Mouse (Mus musculus): ENCODE measurements around the gene Xlr3a.
"Not testable (repeated sequence)": the region's sequence is repeated elsewhere in the genome, so short reads cannot be mapped to it uniquely, and the experiment has no call there.

Xlr3a gene

DNA sequence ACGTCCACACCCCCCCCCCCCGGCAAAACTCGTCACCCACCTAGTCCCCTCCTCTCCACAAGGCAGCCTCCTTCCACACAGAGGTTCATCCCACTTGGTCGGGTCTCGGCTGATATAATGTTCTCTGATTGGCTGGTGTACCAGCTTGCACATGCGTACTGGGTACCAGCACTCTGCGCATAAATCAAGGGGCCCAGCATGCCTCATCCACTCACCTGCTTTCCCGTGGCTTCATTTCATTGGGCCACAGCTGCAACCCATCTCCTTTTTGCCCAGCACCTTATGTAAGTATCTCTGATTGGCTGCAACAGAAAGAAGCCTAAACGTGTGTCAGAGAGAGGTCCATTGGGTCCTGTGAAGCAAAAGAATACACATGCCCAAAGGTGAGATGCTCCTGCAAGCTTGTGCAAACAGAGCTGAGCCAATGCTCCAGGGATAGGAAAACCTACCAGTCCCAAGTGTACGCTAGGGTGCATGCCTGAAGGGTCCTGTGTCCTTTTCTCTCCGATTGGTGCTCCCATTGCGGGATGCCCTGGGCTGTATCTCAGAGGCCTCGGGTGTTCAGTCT is at the start of gene Xlr3a:
Gene Xlr3a, minus strand, starts transcription at position 155 of the 568 bp plus-strand sequence.
- DNase-seq (ENCODE audit: low spot score) = peak; percentile 1

DNA sequence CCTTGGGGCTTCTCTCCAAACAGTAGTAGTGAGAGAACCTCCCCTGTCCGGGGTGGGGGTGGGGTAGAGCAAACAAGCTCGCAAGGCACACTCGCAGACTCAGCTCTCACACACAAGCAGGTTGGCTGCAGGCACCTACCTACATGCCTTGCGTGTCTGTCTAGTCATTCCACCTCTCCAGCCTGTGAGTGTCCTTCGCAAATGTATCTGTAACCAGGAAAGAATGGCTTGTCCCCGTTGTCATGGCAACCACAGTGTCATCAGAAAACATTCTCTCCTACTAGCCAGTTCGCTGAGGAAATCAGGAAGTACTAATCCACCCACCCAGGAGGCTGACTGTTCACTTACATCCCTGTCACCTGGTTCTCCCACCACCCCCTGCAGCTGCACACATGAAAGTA is 46.3 kb upstream of the Xlr3a start:
- DNase-seq (ENCODE audit: low spot score) = not testable (repeated sequence)

DNA sequence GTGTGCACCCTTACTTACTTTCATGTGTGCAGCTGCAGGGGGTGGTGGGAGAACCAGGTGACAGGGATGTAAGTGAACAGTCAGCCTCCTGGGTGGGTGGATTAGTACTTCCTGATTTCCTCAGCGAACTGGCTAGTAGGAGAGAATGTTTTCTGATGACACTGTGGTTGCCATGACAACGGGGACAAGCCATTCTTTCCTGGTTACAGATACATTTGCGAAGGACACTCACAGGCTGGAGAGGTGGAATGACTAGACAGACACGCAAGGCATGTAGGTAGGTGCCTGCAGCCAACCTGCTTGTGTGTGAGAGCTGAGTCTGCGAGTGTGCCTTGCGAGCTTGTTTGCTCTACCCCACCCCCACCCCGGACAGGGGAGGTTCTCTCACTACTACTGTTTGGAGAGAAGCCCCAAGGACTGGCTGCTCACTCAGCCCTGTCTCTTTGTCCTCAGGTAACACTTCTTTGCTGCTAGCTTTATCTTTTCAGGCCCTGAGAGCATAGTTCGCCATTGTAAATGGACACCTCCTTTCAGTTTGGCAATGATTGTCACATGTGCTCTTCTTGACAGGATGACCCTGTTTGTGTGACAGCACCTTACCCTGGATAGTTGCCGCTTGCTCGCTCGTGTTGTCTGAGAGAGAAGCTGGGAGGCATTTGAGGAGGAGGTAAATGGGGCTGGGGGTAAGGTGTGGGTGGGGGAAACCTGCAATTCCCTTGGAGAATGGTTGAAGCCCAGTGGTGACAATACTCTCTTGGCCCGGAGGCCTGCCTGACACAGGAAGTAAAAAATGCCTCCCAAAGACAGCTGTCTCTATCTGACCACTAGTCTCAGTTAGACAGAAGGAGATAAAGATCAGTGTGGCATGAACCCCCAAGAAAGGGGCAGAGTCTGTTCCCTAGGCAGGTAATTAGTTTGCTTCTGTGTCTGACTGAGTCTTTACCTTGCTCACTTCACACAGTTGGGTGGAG is 26.2 kb upstream of the Xlr3a start:
- not testable (repeated sequence) for DNase-seq (ENCODE audit: low spot score)

DNA sequence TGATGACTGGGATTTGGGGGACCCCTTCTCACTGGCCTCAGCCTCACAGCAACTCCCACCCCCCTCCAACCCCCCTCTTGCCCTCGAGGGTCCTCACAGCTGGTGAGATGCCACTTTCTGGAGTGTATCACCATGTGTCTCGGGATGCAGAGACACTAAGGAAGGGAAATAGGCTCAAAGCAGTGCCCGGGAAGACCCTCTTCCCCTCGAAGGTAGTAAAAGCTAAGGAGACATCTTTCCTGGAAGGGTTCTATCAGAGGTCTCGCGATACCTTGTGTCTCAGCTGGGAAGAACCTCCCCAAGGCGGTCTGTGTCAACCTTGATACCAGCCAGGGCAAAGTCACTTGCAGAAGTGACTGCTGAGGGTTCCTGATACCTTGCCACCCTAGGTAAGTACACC is 19.9 kb upstream of the Xlr3a start, which contains the start of gene Gm14685:
Gene Gm14685, plus strand, starts transcription at position 301 of the 400 bp plus-strand sequence.
- DNase-seq (ENCODE audit: low spot score) = not testable (repeated sequence)

DNA sequence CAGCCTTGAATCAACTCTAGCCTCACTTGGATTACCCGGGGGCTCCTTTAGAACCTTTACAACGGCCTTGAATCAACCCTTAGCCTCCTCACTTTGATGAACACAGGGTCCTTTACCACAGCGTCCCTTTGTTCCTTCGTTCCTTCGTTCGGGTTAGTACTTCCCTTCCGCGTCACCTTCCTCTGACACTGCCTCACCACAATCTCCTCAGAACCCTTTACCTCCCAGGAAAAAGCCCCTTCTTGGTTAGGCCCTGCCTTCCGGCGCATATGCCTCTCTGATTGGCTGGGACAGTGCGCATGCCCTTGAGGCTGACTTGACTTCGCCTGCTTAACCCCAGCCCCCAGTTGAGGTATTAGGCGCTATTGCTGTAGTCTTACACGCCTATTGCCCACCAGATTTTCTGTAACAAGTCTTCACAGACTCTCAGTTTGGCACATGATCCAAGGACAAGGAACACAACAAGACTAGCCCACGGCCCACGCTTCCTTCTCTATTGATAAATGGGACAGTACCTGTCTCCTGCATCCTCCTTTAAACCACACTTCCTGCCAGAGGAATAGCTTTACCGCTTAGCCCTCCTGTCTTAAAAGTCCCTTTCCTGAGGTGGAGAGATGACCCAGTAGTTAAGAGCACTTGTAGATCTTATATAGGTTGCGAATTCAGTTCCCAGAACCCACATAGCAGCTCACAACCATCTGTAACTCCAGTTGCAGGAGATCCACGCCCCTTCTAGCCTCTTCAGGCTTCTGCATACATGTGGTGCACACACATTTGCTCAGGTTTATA is 14.4 kb downstream of the Xlr3a start, which contains the start of gene Xlr4a:
Gene Xlr4a, minus strand, starts transcription at position 212 of the 789 bp plus-strand sequence.
- not testable (repeated sequence) for DNase-seq (ENCODE audit: low spot score)

DNA sequence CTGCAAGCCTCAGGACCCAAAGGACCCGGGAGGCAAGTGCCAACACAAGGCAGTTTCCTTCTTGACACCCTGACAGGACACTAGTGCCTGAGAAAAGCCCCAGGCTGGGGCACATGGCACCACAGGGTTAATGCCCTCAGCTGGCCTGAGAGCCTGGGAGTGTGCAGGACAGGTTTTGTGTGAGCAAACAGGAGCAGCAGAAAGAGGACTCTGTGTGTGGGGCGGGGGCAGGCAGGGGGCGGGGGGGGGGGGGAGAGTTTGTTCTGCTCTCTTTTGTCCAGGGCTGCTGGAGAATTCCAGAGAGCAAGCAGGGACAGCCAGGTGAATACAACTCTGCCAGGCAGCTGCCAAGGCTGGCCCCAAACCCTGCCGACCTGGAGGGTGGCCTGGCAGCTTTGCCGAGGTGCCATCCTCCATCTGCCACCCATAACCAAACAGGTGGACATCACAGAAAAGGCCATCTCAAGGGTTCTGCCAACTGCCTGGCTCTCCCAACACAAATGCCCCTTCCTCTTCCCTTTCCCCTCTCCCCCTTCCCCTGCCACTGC is 30.1 kb downstream of the Xlr3a start:
- DNase-seq (ENCODE audit: low spot score) = not testable (repeated sequence)

DNA sequence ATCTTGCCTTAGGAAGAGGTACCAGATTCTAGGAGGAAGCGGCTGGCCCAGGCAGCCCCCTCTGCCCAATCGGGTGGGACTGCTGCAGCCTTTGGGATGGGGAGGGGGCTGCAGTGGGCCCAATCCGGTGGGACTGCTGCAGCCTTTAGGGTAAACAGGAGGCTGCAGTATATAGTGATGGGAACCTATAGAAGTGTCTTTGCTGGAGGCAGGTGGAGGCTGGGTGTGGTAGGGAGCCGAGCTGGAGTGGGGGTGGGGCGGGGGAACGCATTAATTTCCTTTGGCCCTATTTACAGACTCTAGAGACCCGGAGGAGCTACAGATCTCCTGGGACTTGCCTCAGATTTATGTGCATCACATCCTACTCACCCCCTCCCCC is 32.5 kb downstream of the Xlr3a start, which contains the start of gene Pnma3:
Gene Pnma3, plus strand, starts transcription at position 373 of the 379 bp plus-strand sequence.
- DNase-seq (ENCODE audit: low spot score) = no peak

DNA sequence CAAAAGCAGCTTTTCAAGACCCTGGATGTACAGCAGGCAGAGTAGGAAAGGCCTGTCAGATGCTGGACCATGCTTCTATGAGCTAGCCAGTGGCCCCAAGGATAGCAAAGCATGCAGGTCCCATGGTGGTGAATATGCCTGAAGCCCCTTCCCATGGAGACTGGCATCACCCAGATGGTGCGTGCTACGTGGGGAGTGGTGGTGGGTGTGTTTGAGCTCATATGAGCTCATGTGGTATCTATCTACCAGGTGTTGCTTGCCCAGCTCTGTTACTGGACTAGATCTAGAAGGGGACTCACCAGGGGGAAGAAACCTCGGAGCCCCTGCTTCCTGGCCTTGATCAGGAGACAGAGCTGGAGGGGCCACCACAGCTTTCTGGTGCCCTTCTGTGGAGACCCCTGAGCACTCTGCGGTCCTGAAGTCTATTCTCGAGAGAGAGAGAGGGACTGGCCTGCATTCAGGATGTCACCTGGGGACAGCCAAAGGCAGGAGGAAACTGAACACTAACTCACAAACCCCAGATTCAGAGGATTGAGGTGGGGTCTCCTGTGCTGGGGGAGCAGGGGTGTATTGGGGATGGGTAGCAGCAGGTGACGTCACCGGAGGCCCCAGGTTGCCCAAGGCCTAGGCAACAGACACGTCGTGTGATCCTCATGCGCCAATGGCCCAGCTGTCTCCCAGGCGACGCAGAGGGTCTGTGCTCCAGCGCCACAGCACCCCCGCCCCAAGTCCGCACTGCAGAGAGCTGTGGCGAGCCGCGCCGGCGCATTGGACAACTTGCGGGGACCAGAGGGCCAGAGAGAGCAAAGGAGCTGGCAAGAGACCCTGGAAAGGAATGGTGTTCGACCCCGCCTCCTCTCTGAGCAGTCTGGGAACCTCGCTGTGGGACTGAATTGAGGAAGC is 33.1 kb downstream of the Xlr3a start:
- DNase-seq (ENCODE audit: low spot score) = no peak

DNA sequence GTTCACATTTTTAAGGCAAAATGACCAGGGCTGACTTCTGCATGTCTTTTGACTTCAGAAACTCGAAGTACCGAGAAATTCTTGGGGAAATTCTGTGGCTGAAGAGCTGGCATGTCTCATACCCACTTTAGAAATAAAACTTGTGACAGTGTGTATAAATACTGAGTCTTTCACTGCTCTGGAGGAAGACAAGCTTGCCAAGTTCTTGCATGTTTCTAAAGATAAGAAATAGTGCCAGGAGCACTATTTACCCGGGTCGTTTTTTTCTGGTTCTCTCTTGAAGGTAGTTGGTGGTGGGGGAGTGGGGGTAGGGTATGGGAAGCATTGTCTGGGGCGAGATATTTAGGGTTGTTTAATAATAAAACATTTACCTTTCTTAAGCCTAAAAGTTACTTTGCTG is 34.6 kb downstream of the Xlr3a start:
- DNase-seq (ENCODE audit: low spot score) = no peak

DNA sequence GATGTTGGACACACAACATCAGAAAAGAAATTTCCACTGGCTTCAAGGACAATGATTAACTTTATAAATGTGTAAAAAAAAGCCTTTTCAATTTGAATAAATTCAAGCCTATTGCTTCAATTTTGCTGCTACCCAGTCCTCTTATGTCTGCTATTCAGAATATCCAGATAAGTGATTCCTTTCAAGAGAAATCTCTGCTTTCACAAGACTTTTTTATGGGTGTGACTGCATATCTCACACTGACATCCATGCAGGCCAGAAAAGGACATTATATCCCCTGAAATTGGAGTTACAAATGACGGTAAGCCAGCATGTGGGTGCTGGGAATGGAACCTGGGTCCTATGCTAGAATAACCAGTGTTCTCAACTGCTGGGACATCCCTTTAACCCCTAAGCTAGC is 35.4 kb downstream of the Xlr3a start:
- DNase-seq (ENCODE audit: low spot score) = no peak

DNA sequence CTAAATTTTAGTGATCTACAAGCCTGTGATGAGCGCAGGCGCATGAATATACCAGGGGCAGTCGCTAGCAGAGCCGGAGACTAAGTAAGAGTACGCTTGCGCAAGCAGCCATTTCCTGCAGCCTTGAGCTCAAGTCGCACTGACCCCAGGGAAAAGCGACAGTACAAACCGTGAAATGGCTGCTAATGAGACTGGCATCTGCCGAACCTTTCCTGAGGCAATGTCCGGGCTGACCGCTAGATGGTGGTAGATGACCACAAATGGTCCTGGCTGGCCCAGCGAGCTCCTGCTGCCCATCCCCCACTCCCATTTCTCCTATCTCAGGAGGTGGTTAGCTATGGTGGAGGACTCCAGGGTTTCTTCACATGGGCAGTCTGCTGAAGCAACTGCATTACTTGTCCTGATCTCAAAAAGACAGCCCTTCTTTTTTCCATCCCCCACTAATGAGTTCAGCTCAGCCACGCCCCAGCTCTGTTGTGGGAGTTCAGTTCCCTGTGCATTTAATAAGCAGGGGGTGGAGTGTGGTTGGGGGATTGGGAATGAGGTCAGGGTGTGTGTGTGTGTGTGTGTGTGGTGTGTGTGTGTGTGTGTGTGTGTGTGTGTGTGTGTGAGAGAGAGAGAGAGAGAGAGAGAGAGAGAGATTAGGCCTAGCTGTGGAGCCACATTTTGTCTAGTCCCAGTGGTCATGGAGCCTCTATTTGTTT is 42.9 kb downstream of the Xlr3a start:
- peak; percentile 84 for DNase-seq (ENCODE audit: low spot score)

DNA sequence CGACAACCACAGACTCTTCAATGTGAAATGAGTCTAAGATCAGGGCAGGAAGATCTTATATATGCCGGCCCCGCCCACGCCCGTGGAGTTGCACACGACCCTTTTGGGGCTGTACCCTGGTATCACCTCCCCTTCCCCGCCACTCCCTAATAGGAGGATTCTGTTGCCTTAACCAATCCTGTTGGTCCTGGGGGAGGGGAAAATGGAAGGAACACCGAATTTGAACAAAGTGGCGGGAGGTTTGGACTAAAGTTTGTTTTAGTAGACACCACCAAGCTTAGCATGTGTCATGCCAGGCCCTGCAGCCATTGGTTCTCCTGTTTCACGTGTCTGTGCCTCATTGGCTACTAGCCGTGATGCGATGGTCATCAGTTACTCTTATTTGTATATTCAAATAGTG is 57.2 kb downstream of the Xlr3a start:
- no peak for DNase-seq (ENCODE audit: low spot score)

DNA sequence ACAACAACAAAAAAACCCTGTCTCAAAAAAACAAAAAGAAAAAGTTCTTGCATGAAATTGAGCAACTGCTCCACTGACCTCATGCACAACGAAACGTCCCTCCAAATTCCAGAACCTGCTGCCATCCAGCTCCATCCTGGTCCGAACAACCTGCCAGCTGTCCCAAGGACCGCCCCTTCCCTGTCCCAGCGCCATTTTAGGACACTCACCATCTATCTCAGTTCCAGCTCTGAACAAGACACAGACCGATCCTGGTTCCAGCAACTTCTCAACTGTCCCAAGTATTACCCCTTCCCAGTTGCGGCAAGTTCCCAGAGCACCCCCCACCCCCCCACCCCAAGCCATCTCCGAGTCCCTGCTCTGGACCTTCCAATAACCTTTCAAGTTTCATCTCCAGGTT is 58.1 kb downstream of the Xlr3a start:
- DNase-seq (ENCODE audit: low spot score) = no peak

DNA sequence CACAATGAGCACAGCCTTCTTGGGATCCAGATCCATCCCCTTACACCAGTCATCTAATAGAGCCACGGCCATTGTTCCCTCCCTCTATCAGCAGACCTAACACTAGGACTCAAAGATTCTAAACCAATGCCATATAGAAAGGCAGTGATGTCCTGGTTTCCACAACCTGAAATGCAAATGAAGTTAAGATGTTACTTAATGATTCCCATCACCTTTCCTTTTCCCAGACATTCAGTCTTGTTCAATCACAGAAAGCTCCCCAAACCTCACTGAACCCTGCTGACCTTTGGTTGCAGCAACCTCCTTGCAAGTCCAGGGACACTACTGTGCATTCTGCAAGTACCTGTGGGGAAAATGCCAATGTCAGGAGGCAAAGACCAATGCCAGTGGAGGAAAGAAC is 59.9 kb downstream of the Xlr3a start, which contains the start of gene Pnma5:
Gene Pnma5, minus strand, starts transcription at position 101 of the 400 bp plus-strand sequence.
- no peak for DNase-seq (ENCODE audit: low spot score)
